Mouse (Mus musculus): Measurements from ENCODE around the gene Lasp1.

DNA sequence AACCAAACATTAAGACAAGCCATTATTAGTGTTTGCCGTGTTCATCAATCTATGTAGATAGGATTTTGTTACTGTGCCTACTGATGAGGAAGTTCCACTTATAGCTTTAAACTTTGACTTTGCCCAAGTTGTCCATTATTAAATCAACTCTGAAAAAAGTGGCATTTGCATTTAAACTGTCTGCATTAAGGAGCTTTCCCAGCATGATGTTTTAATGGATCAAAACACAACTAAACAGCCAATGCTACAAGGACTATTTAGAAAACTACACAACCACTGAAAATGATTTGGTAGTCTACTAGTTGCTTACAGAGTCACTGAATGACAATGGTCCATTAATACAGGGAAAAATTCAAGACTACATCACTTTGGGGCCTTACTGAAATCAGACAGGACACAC lies 19.9 kb upstream of the Lasp1 start:
- no peak for TF ChIP-seq CTCF (IDR thresholded peaks at IDR 0.05; ENCODE audit: low read depth, low read length)
- no peak for TF ChIP-seq POLR2A (IDR thresholded peaks at IDR 0.05; ENCODE audit: borderline replicate concordance, low read depth, low read length)

All from bone marrow macrophage, adult 2 months (primary cell).